Mouse (Mus musculus) embryonic facial prominence, embryonic 14.5 days (tissue): ENCODE measurements around the gene Ube2d3. TPM values are rescaled to one million over a fixed set of nuclear protein-coding genes. Genes with fewer than 3 reads are reported as not detected.

ENCODE experiments used
- ATAC-seq: fragments of 200-750 bp; cut with Nextera tagmentation; 2 replicates; pipeline ENCODE4 v1.8.0; 2017; ENCODE audit warnings: low read depth, moderate number of reproducible peaks, moderate TSS enrichment
- DNase-seq: peaks from one replicate; pipeline ENCODE4 v3.0.0-alpha.2; 2015; ENCODE audit warnings: low spot score
- H3K27ac ChIP-seq: fragments of 300-500 bp; sonication (generic); replicated peaks from 2 replicates; pipeline ENCODE4 v1.5.1; 2014; ENCODE audit warnings: low read depth, mild to moderate bottlenecking, low read length, moderate library complexity
- H3K27me3 ChIP-seq: fragments of 300-500 bp; sonication (generic); replicated peaks from 2 replicates; pipeline ENCODE4 v1.6.1; 2014; ENCODE audit warnings: low read length; ENCODE audit not compliant: control insufficient read depth, insufficient read depth
- H3K36me3 ChIP-seq: fragments of 300-500 bp; sonication (generic); 2 replicates; pipeline ENCODE4 v1.6.1; 2014; ENCODE audit warnings: low read length, mixed read lengths; ENCODE audit not compliant: control insufficient read depth, insufficient read depth
- H3K4me1 ChIP-seq: fragments of 300-500 bp; sonication (generic); 2 replicates; pipeline ENCODE4 v1.6.1; 2014; ENCODE audit warnings: antibody characterized with exemption, low read length; ENCODE audit not compliant: control insufficient read depth, insufficient read depth
- H3K4me2 ChIP-seq: fragments of 300-500 bp; sonication (generic); 2 replicates; pipeline ENCODE4 v1.6.1; 2014; ENCODE audit warnings: low read depth, mild to moderate bottlenecking, low read length, moderate library complexity, mixed read lengths
- H3K4me3 ChIP-seq: fragments of 300-500 bp; sonication (generic); 2 replicates; pipeline ENCODE4 v1.5.1; 2014; ENCODE audit warnings: low read depth, mild to moderate bottlenecking, low read length
- H3K9ac ChIP-seq: fragments of 300-500 bp; sonication (generic); 2 replicates; pipeline ENCODE4 v1.6.1; 2014; ENCODE audit warnings: low read depth, mild to moderate bottlenecking, low read length, moderate library complexity, mixed read lengths
- H3K9me3 ChIP-seq: fragments of 300-500 bp; sonication (generic); 2 replicates; pipeline ENCODE4 v1.6.1; 2016; ENCODE audit warnings: low read length; ENCODE audit not compliant: control insufficient read depth
- WGBS: fragments of 180-500 bp; shearing (Covaris S2); extraction: QIAGEN DNeasy Blood & Tissue Kit; methylation state at CpG from one replicate; pipeline ENCODE4 v1.1.7; 2014; 5-methylcytosine and 5-hydroxymethylcytosine counted together
- polyA plus RNA-seq: library from polyadenylated mRNA; unstranded; fragments of >200 nt; fragmentation: Nextera tagmentation; extraction: Ambion mirVana; gene quantifications from 2 replicates; pipeline ENCODE4 v1.2.1, GENCODE M21; 2014

The Ube2d3 gene
- polyA plus RNA-seq, 1 experiment from 2014 or later, result 506 TPM

- no peaks in the 10 kb centered on the region for H3K9me3 ChIP-seq
- 0 out of 2 replicates have a peak, but pooled peaks cover 5% of the 10 kb centered on the region for H3K4me1 ChIP-seq
- no peak overlapping the region for H3K9ac ChIP-seq
- H3K27me3 ChIP-seq, result no peaks in the 10 kb centered on the region
- WGBS, result 79% methylated on average over 4 of the region's 4 CpGs
- no peak overlapping the region for H3K4me3 ChIP-seq
- no peak for DNase-seq
- ATAC-seq, result no peak
- peaks cover 16% of the 10 kb centered on the region for H3K36me3 ChIP-seq
- H3K27ac ChIP-seq, result no peak overlapping the region
- H3K4me2 ChIP-seq, result no peak overlapping the region
Observed at GRCm38 (mm10) chr3:135404599-135404998, 33.4 kb upstream of the Ube2d3 start.

- DNase-seq (no peak), ATAC-seq (no peak)
- Histone ChIP-seq H3K27me3 (no peaks in the 10 kb centered on the region), H3K36me3 (peaks cover 25% of the 10 kb centered on the region), H3K4me2 (no peak overlapping the region), H3K27ac (no peak overlapping the region), H3K9me3 (no peaks in the 10 kb centered on the region), H3K4me3 (no peak overlapping the region), H3K9ac (no peak overlapping the region), H3K4me1 (0 out of 2 replicates have a peak, but pooled peaks cover 5% of the 10 kb centered on the region)
- 77% methylated on average over 9 of the region's 9 CpGs for WGBS
Observed at GRCm38 (mm10) chr3:135407351-135407750, 30.6 kb upstream of the Ube2d3 start.

- Histone ChIP-seq H3K4me2 (no peak overlapping the region), H3K36me3 (peaks cover 25% of the 10 kb centered on the region), H3K4me3 (no peak overlapping the region), H3K9me3 (no peaks in the 10 kb centered on the region), H3K4me1 (peaks cover 5% of the 10 kb centered on the region; the same call in 1 of the 2 replicates), H3K27ac (no peak overlapping the region), H3K27me3 (no peaks in the 10 kb centered on the region), H3K9ac (no peak overlapping the region)
- ATAC-seq, result no peak
- no peak for DNase-seq
- WGBS, result 96% methylated on average over 5 of the region's 5 CpGs
Observed at GRCm38 (mm10) chr3:135409219-135409618, 28.7 kb upstream of the Ube2d3 start.

GRCm38 (mm10) chr3:135411056-135411455 lies 26.9 kb upstream of the Ube2d3 start:
- H3K4me1 ChIP-seq, result peaks cover 5% of the 10 kb centered on the region; the same call in 1 of the 2 replicates
- no peak for ATAC-seq
- H3K27ac ChIP-seq, result no peak overlapping the region
- no peak overlapping the region for H3K4me3 ChIP-seq
- DNase-seq, result no peak
- peaks cover 25% of the 10 kb centered on the region for H3K36me3 ChIP-seq
- H3K27me3 ChIP-seq, result no peaks in the 10 kb centered on the region
- no peaks in the 10 kb centered on the region for H3K9me3 ChIP-seq
- WGBS, result 93% methylated on average over 12 of the region's 12 CpGs
- H3K4me2 ChIP-seq, result no peak overlapping the region
- H3K9ac ChIP-seq, result no peak overlapping the region

- peaks cover 5% of the 10 kb centered on the region; the same call in 1 of the 2 replicates for H3K4me1 ChIP-seq
- no peaks in the 10 kb centered on the region for H3K9me3 ChIP-seq
- H3K9ac ChIP-seq, result no peak overlapping the region
- H3K27ac ChIP-seq, result no peak overlapping the region
- DNase-seq (no peak), ATAC-seq (no peak)
- 89% methylated on average over 9 of the region's 9 CpGs for WGBS
- no peak overlapping the region for H3K4me2 ChIP-seq
- H3K27me3 ChIP-seq, result no peaks in the 10 kb centered on the region
- H3K4me3 ChIP-seq, result no peak overlapping the region
- H3K36me3 ChIP-seq, result peaks cover 27% of the 10 kb centered on the region
Observed at GRCm38 (mm10) chr3:135411824-135412223, 26.1 kb upstream of the Ube2d3 start.

GRCm38 (mm10) chr3:135417245-135417644 lies 20.7 kb upstream of the Ube2d3 start:
- H3K9me3 ChIP-seq, result no peaks in the 10 kb centered on the region

GRCm38 (mm10) chr3:135417799-135418198 lies 20.1 kb upstream of the Ube2d3 start:
- 82% methylated on average over 3 of the region's 3 CpGs for WGBS
- H3K9me3 ChIP-seq, result no peaks in the 10 kb centered on the region
- peaks cover 8% of the 10 kb centered on the region; the same call in 1 of the 2 replicates for H3K36me3 ChIP-seq
- no peak overlapping the region for H3K4me3 ChIP-seq
- ATAC-seq (no peak), DNase-seq (no peak)
- H3K27ac ChIP-seq, result no peak overlapping the region
- peaks cover 16% of the 10 kb centered on the region; the same call in 1 of the 2 replicates for H3K4me1 ChIP-seq
- no peak overlapping the region for H3K9ac ChIP-seq
- no peak overlapping the region for H3K4me2 ChIP-seq
- H3K27me3 ChIP-seq, result no peaks in the 10 kb centered on the region

More at GRCm38 (mm10) chr3:135417245-135417644, 20.7 kb upstream of the Ube2d3 start:
- Histone ChIP-seq H3K9ac (no peak overlapping the region), H3K4me2 (no peak overlapping the region), H3K27me3 (no peaks in the 10 kb centered on the region), H3K4me3 (no peak overlapping the region), H3K36me3 (peaks cover 8% of the 10 kb centered on the region; the same call in 1 of the 2 replicates), H3K27ac (no peak overlapping the region), H3K4me1 (peaks cover 16% of the 10 kb centered on the region; the same call in 1 of the 2 replicates)
- DNase-seq, result no peak
- WGBS, result 82% methylated on average over 3 of the region's 3 CpGs
- no peak for ATAC-seq

- Histone ChIP-seq H3K4me1 (peaks cover 15% of the 10 kb centered on the region), H3K27ac (no peak overlapping the region), H3K9ac (no peak overlapping the region), H3K36me3 (peaks cover 8% of the 10 kb centered on the region; the same call in 1 of the 2 replicates), H3K4me2 (no peak overlapping the region), H3K9me3 (no peaks in the 10 kb centered on the region), H3K27me3 (no peaks in the 10 kb centered on the region), H3K4me3 (no peak overlapping the region)
- WGBS, result 76% methylated on average over 9 of the region's 9 CpGs
- ATAC-seq (no peak), DNase-seq (no peak)
Observed at GRCm38 (mm10) chr3:135420542-135421309, 17.2 kb upstream of the Ube2d3 start.

- H3K27ac ChIP-seq, result no peak overlapping the region
- no peak for DNase-seq
- H3K36me3 ChIP-seq, result peaks cover 5% of the 10 kb centered on the region; the same call in 1 of the 2 replicates
- peaks cover 15% of the 10 kb centered on the region for H3K4me1 ChIP-seq
- no peak overlapping the region for H3K9ac ChIP-seq
- H3K27me3 ChIP-seq, result no peaks in the 10 kb centered on the region
- no peaks in the 10 kb centered on the region for H3K9me3 ChIP-seq
- ATAC-seq, result no peak
- no peak overlapping the region for H3K4me2 ChIP-seq
- no peak overlapping the region for H3K4me3 ChIP-seq
Observed at GRCm38 (mm10) chr3:135421310-135421594, 16.7 kb upstream of the Ube2d3 start.
